Mouse (Mus musculus) ES-E14 (cell line): ENCODE data around the gene D930020B18Rik.

Experiments used
- CHD2 ChIP-seq: IDR thresholded peaks from 2 replicates; pipeline ENCODE4 v1.6.1; 2014; ENCODE audit warnings: mild to moderate bottlenecking, low read depth, low read length, inconsistent platforms
- HCFC1 ChIP-seq: IDR thresholded peaks from 2 replicates; pipeline ENCODE4 v1.6.1; 2012; ENCODE audit warnings: low read length, inconsistent platforms, borderline replicate concordance; ENCODE audit not compliant: insufficient read depth
- MAFK ChIP-seq: IDR thresholded peaks from 2 replicates; pipeline ENCODE4 v1.6.1; 2014; ENCODE audit warnings: mild to moderate bottlenecking, low read depth, low read length, inconsistent platforms; ENCODE audit not compliant: insufficient read depth
- ZC3H11A ChIP-seq: IDR thresholded peaks from 2 replicates; pipeline ENCODE4 v1.6.1; 2012; ENCODE audit warnings: low read depth, mild to moderate bottlenecking, inconsistent platforms, low read length, borderline replicate concordance
- ZNF384 ChIP-seq: IDR thresholded peaks from 2 replicates; pipeline ENCODE4 v1.6.1; 2012; ENCODE audit warnings: low read depth, low read length, inconsistent platforms

- TF ChIP-seq ZNF384 (no peak), ZC3H11A (no peak), MAFK (no peak), CHD2 (no peak), HCFC1 (no peak)
Measured at GRCm38 (mm10) chr10:121665631-121666145, 24.3 kb downstream of the D930020B18Rik start.
